Mouse (Mus musculus) olfactory bulb, adult 2 months (tissue): Measurements from ENCODE around the gene Mgat5. TPM values are rescaled to one million over a fixed set of nuclear protein-coding genes. Genes with fewer than 3 reads are reported as not detected.

Source experiments
- H3K27ac ChIP-seq: fragments of 200-500 bp; 2 replicates; pipeline ENCODE4 v1.5.1; 2012; ENCODE audit warnings: low read depth, low read length; ENCODE audit not compliant: insufficient read depth
- H3K4me1 ChIP-seq: fragments of 200-500 bp; 2 replicates; pipeline ENCODE4 v1.6.1; 2012; ENCODE audit warnings: low read length; ENCODE audit not compliant: control insufficient read depth, insufficient read depth
- H3K4me3 ChIP-seq: fragments of 200-500 bp; 2 replicates; pipeline ENCODE4 v1.5.1; 2012; ENCODE audit warnings: mild to moderate bottlenecking, low read depth, low read length, moderate library complexity; ENCODE audit not compliant: insufficient read depth
- CTCF ChIP-seq: fragments of 200-500 bp; IDR thresholded peaks from 2 replicates; pipeline ENCODE4 v1.5.1; 2012; ENCODE audit warnings: low read depth, mild to moderate bottlenecking, low read length, moderate library complexity; ENCODE audit not compliant: insufficient read depth
- POLR2A ChIP-seq: fragments of 200-500 bp; IDR thresholded peaks from 2 replicates; pipeline ENCODE4 v1.6.1; 2012; ENCODE audit warnings: mild to moderate bottlenecking, low read depth, low read length, moderate library complexity; ENCODE audit not compliant: insufficient read depth
- WGBS: fragments of 180-500 bp; shearing (Covaris S2); methylation state at CpG from one replicate; pipeline ENCODE4 v1.1.7; 2018; 5-methylcytosine and 5-hydroxymethylcytosine counted together
- polyA plus RNA-seq: library from polyadenylated mRNA; stranded (reverse); fragments of >200 nt; gene quantifications from 2 replicates; pipeline ENCODE4 v1.2.4, GENCODE M21; 2012; ENCODE audit warnings: low replicate concordance; ENCODE audit not compliant: missing spikeins, insufficient read depth, insufficient read length

Mgat5 gene
- polyA plus RNA-seq, 1 experiment: 101 TPM

DNA sequence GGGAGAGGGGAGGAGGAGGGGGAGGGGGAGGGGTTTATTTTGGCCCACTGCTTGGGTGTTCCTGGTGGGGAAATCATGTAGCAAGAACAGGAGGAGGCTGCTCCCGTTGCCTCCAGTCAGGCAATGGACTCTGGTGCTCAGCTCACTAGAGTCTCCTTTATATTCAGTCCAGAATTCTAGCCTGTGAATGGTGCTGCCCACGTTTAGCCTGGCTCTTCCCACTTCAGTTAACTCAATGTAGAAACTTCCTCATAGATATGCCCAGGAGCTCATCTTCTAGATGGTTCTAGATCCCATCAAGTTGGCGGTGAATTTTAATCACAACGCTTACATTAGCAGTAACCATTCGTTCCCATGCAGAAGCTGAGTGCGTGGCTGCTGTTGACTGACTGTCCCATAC lies 123.0 kb downstream of the Mgat5 start:
- H3K4me1 ChIP-seq: peaks cover 18% of the 10 kb centered on the region
- H3K4me3 ChIP-seq: no peak overlapping the region
- TF ChIP-seq POLR2A (no peak), CTCF (no peak)
- 76% methylated on average over 6 of the region's 6 CpGs for WGBS
- no peak overlapping the region for H3K27ac ChIP-seq

DNA sequence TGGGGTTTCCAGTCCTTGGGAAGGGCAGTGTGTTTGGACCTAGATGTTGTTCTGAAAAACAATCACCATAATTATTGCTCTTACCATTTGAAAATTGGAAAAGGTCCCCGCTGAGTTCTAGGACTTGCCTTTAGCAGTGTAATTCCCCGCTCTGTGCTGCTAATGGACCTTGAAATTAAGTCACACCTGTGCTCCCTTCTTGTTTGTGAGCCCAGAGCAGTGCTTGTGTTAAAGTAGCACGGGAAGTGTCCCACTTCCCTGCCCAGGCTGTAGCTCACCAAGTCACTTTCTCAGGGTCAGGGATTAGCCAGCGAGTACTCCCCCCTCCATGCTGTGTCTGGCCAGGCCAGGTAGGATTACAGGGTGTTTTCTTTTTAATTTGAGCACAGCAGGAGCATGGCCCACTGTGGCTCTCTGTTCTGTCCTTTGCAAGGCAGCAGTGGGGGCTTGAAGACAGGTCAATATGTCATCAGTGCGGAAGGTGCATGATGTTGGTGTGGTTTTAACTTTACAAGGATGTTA lies 123.6 kb downstream of the Mgat5 start:
- Histone ChIP-seq H3K4me3 (no peak overlapping the region), H3K4me1 (peaks cover 18% of the 10 kb centered on the region), H3K27ac (no peak overlapping the region)
- 75% methylated on average over 5 of the region's 5 CpGs for WGBS
- TF ChIP-seq CTCF (no peak), POLR2A (no peak)

DNA sequence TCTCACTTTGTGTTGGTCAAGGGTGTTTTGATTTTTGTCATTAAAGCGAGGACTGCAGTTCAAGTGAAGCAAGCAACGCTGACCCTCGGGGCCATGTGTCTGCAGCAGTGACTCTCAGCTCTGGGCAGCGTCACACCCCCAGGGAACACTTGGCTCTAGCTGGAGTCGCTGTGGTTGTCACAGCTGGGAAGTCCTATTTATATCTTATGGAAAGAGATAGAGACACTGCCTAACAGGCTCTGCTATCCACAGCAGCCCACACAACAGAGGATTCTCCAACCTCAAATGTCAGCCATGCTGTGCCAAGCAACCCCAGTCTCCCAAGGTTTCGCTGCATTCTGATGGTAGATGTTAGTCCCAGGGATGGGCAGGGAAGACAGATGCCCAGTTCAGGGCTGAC lies 125.0 kb downstream of the Mgat5 start:
- Histone ChIP-seq H3K4me3 (no peak overlapping the region), H3K27ac (peak overlapping the region; percentile 91), H3K4me1 (peaks cover 18% of the 10 kb centered on the region)
- TF ChIP-seq CTCF: no peak
- TF ChIP-seq POLR2A: no peak
- 44% methylated on average over 6 of the region's 6 CpGs for WGBS

DNA sequence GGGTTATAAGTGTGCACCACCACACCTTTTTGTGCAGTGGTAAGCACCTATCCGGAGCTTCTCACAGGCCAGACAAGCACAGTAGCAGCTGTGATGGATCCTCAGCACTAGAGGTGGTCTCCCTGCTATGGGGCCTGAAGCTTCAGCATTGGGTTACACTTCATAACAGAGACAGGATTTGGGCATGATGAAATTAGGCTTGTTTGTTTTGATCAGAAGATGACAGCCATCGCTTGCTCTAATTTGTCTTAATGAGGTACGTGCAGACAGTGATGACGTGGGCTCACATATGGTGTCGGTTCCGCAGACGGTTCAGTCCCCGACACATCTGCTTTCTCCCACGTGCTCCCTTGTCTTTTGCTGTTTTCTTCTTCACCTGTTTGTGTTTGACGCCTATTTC lies 132.9 kb downstream of the Mgat5 start:
- Histone ChIP-seq H3K27ac (no peak overlapping the region), H3K4me3 (no peak overlapping the region), H3K4me1 (peaks cover 18% of the 10 kb centered on the region)
- TF ChIP-seq CTCF (no peak), POLR2A (no peak)
- 90% methylated on average over 10 of the region's 10 CpGs for WGBS

DNA sequence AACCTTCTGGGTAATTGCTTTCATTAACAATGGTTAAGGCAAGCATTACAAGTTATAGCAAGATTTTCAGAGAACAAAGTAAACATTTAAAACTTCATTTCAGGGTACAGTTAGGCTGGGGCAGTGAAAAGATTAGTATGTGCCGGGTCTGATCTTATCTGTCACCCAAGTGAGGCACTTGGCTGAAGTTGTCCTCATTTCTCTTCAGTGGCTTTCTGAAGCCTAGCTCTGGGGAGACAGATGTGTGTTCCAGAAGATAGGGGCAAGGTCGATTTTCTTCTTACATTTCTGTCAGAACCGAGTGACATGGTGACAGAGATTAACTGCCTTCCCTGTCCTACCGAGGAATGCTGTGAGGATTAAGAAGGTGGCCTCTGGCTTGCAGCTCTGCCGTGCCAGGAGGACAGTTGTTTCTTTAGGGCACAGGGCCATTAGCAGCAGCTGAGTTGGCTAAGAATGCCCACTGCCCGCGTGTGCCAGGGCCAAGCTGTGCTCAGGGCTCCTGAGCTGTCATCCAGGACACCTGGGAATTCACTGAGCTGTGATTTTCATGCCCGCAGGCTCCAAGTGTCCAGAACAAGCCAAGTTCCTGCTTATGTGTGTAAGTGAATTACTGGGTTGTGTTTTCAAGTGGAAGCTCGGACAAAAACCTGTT lies 134.1 kb downstream of the Mgat5 start:
- Histone ChIP-seq H3K27ac (no peak overlapping the region), H3K4me3 (no peak overlapping the region), H3K4me1 (peaks cover 18% of the 10 kb centered on the region)
- TF ChIP-seq POLR2A (no peak), CTCF (no peak)
- WGBS: 44% methylated on average over 9 of the region's 9 CpGs

DNA sequence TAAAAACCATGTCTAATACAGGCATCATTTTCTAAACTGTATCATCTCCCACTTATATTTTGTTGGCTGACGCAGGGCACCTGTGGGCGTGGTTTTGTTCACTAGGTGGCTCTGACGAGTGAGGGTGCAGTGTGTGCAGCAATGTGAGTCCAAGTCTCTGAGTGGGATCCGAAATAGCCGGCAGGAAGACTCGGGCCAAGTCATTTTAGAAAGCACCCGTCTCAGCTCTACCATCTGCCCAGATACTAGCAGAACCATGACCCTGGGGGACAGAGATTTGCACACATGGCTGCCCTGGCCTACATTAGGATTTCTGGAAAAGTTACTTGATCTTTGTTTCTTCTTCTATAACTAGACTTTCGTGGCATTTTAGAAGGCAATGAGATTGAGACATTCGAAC lies 135.5 kb downstream of the Mgat5 start:
- peaks cover 21% of the 10 kb centered on the region for H3K4me1 ChIP-seq
- WGBS: 92% methylated on average over 9 of the region's 9 CpGs
- TF ChIP-seq POLR2A: no peak
- no peak for TF ChIP-seq CTCF
- no peak overlapping the region for H3K4me3 ChIP-seq
- no peak overlapping the region for H3K27ac ChIP-seq

DNA sequence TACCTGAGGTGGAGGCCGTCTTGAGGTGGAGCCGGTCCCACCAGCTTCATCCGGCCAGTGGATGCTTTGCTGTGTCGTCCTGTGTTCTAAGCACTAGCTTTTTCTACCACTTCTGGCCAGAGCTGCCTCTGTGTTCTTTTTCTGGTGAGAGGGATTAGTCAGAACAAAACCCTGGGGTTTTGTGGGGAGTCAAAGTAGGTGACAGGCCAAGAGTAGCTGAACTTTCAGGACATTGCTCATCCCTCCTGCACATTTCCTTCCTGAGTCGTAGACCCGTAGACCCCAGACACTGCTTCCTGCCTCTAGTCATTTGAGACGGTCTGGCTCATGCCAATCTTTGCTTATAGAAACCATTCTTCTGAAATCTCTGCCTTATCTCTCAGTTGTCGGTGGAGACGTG lies 140.1 kb downstream of the Mgat5 start:
- no peak overlapping the region for H3K27ac ChIP-seq
- no peak overlapping the region for H3K4me3 ChIP-seq
- TF ChIP-seq CTCF (no peak), POLR2A (no peak)
- WGBS: 82% methylated on average over 9 of the region's 9 CpGs
- H3K4me1 ChIP-seq: peaks cover 8% of the 10 kb centered on the region

DNA sequence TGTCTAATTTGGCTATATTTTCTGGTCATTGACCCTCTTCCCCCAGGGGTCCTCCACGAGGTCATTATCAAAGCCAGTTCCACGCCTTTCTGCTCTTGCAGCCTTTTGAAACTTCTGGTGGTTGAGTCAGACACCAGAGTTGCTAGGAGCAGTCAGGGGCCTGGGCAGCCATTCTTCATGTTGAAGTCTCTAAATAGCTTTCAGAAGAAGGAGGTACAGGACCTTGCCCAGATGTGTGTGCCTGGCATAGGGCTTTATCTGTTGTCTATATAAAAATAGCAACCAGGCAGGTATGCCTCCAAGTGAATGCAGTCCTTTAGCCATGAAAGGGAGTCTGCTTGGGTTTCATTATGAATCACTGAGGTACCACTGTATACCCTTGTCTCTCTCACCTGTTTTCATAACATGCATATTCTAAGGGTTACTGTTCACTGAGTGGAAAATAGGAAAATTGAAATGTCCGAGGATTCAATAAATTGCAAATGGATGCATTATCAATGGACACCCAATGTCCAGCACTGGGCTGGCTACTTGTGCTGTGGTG lies 141.9 kb downstream of the Mgat5 start:
- peaks cover 4% of the 10 kb centered on the region for H3K4me1 ChIP-seq
- no peak overlapping the region for H3K27ac ChIP-seq
- H3K4me3 ChIP-seq: no peak overlapping the region
- TF ChIP-seq CTCF: no peak
- no peak for TF ChIP-seq POLR2A
- 60% methylated on average over 3 of the region's 3 CpGs for WGBS

DNA sequence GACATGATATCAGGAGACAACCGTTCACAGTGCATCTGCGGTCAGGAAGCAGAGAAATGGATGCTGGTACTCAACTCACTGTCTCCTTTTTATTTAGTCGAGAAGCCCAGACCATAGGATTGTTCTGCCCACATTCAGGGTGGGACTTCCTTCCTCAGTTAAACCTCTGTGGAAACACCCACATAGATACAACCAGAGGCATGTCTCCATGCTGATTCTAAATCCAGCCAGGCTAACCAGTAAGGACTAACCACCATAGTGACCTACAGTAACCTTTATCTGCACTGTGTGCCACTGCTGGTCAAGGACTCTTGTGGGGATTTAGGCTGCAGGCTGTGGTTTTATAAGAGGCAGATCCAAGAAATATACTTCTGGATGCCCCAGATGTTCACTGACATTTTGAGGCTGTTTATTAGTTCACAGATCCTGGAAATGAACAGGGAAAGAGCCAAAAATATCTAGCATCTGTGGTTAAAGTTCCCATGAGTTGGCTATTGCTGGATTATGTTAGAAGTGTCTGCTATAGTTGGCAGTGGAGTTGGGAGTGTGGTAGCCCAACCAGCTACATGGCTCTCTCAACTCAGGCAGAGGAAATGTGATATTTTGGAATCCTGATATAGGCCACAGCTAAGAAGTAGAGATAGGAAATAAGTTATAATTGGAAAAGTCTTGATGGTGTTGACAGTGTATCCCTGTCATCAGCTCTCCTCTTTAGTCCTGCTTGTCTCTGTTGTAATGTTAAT lies 143.2 kb downstream of the Mgat5 start:
- Histone ChIP-seq H3K4me3 (no peak overlapping the region), H3K27ac (no peak overlapping the region), H3K4me1 (peaks cover 4% of the 10 kb centered on the region)
- WGBS: 79% methylated on average over 3 of the region's 3 CpGs
- no peak for TF ChIP-seq POLR2A
- no peak for TF ChIP-seq CTCF
